Mouse (Mus musculus) gonadal fat pad, adult 2 months (tissue): ENCODE results near the gene Slc35b3. TPM values are rescaled to one million over a fixed set of nuclear protein-coding genes. Genes with fewer than 3 reads are reported as not detected.

Experiments
- DNase-seq: peaks from one replicate; pipeline ENCODE4 v3.0.0-alpha.2; 2012; ENCODE audit warnings: low read depth
- polyA plus RNA-seq: library from polyadenylated mRNA; depleted of rRNA; stranded (reverse); fragments of >200 nt; gene quantifications from 2 replicates; pipeline ENCODE4 v1.2.3, GENCODE M21; 2012

Slc35b3 gene
- polyA plus RNA-seq, 1 experiment = 29.4 TPM

- no peak for DNase-seq
Measured at GRCm38 (mm10) chr13:38938433-38938832, 22.2 kb downstream of the Slc35b3 start.

GRCm38 (mm10) chr13:38936860-38937471 lies 23.7 kb downstream of the Slc35b3 start:
- DNase-seq = no peak

- DNase-seq = no peak
Measured at GRCm38 (mm10) chr13:38935856-38936446, 24.7 kb downstream of the Slc35b3 start.

GRCm38 (mm10) chr13:38929843-38930578 lies 30.7 kb downstream of the Slc35b3 start:
- DNase-seq = peak; percentile 88

GRCm38 (mm10) chr13:38922676-38923075 lies 38.0 kb downstream of the Slc35b3 start:
- no peak for DNase-seq

GRCm38 (mm10) chr13:38921306-38921705 lies 39.4 kb downstream of the Slc35b3 start:
- no peak for DNase-seq

GRCm38 (mm10) chr13:38918188-38918885 lies 42.3 kb downstream of the Slc35b3 start:
- DNase-seq = no peak

- DNase-seq = no peak
Measured at GRCm38 (mm10) chr13:38917556-38917955, 43.1 kb downstream of the Slc35b3 start.

GRCm38 (mm10) chr13:38914771-38915170 lies 45.9 kb downstream of the Slc35b3 start:
- DNase-seq = no peak

- DNase-seq = no peak
Measured at GRCm38 (mm10) chr13:38892364-38892763, 68.3 kb downstream of the Slc35b3 start.
